Mouse (Mus musculus): ENCODE measurements at regions not wholly inside any gene's neighbourhood (a gene's known extent, or its start where the extent isn't known, plus 50 kb on each side); places are given as distances from the start of the nearest gene placed in this dataset.
"Not testable (repeated sequence)": the region's sequence is repeated elsewhere in the genome, so short reads cannot be mapped to it uniquely, and the experiment has no call there.

GRCm38 (mm10) chr10:30419391-30420043, 181.0 kb downstream of the Trmt11 start:
- no peak overlapping the region for H3K4me3 ChIP-seq (replicated peaks; ENCODE audit: low read length)
- ATAC-seq (ENCODE audit: low FRiP score, low read depth) (no peak), DNase-seq (ENCODE audit: low spot score) (peak; percentile 74)
- H3K36me3 ChIP-seq (ENCODE audit: control insufficient read depth, insufficient read depth, low read length), result no peaks in the 10 kb centered on the region
- H3K9me3 ChIP-seq (ENCODE audit: control insufficient read depth, low read length), result no peaks in the 10 kb centered on the region
- no peak overlapping the region for H3K9ac ChIP-seq (ENCODE audit: low read depth, low read length, severe bottlenecking)
- H3K27ac ChIP-seq (replicated peaks; ENCODE audit: low read depth, low read length), result no peak overlapping the region
- no peaks in the 10 kb centered on the region for H3K27me3 ChIP-seq (ENCODE audit: control insufficient read depth, insufficient read depth, low read length)
- no peak overlapping the region for H3K4me2 ChIP-seq (replicated peaks; ENCODE audit: low read depth, low read length, severe bottlenecking)
- WGBS, result 50% methylated on average over 6 of the region's 6 CpGs
- TF ChIP-seq POLR2A (IDR thresholded peaks at IDR 0.05; ENCODE audit: borderline replicate concordance, extremely low read depth, insufficient read depth, insufficient read length), result no peak
- no peaks in the 10 kb centered on the region for H3K4me1 ChIP-seq (ENCODE audit: control insufficient read depth, insufficient read depth, low read length)

GRCm38 (mm10) chr10:30416314-30416713, 184.2 kb downstream of the Trmt11 start:
- Histone ChIP-seq H3K9me3 (ENCODE audit: control insufficient read depth, low read length) (no peaks in the 10 kb centered on the region), H3K27me3 (ENCODE audit: control insufficient read depth, insufficient read depth, low read length) (no peaks in the 10 kb centered on the region), H3K9ac (ENCODE audit: low read depth, low read length, severe bottlenecking) (no peak overlapping the region), H3K36me3 (ENCODE audit: control insufficient read depth, insufficient read depth, low read length) (no peaks in the 10 kb centered on the region), H3K4me2 (replicated peaks; ENCODE audit: low read depth, low read length, severe bottlenecking) (no peak overlapping the region), H3K4me3 (replicated peaks; ENCODE audit: low read length) (no peak overlapping the region), H3K27ac (replicated peaks; ENCODE audit: low read depth, low read length) (no peak overlapping the region), H3K4me1 (ENCODE audit: control insufficient read depth, insufficient read depth, low read length) (no peaks in the 10 kb centered on the region)
- TF ChIP-seq POLR2A (IDR thresholded peaks at IDR 0.05; ENCODE audit: borderline replicate concordance, extremely low read depth, insufficient read depth, insufficient read length), result no peak
- no peak; the same call in 1 of the 2 replicates for ATAC-seq (ENCODE audit: low FRiP score, low read depth)
- peak; percentile 45 for DNase-seq (ENCODE audit: low spot score)
- 56% methylated on average over 3 of the region's 3 CpGs for WGBS

- Histone ChIP-seq H3K4me2 (replicated peaks; ENCODE audit: low read depth, low read length, severe bottlenecking) (no peak overlapping the region), H3K27ac (replicated peaks; ENCODE audit: low read depth, low read length) (no peak overlapping the region), H3K27me3 (ENCODE audit: control insufficient read depth, insufficient read depth, low read length) (no peaks in the 10 kb centered on the region), H3K36me3 (ENCODE audit: control insufficient read depth, insufficient read depth, low read length) (no peaks in the 10 kb centered on the region), H3K9me3 (ENCODE audit: control insufficient read depth, low read length) (no peaks in the 10 kb centered on the region), H3K9ac (ENCODE audit: low read depth, low read length, severe bottlenecking) (no peak overlapping the region), H3K4me1 (ENCODE audit: control insufficient read depth, insufficient read depth, low read length) (no peaks in the 10 kb centered on the region), H3K4me3 (replicated peaks; ENCODE audit: low read length) (no peak overlapping the region)
- ATAC-seq (ENCODE audit: low FRiP score, low read depth) (no peak), DNase-seq (ENCODE audit: low spot score) (no peak)
- TF ChIP-seq POLR2A (IDR thresholded peaks at IDR 0.05; ENCODE audit: borderline replicate concordance, extremely low read depth, insufficient read depth, insufficient read length), result no peak
Measured at GRCm38 (mm10) chr10:30411736-30412135, 188.8 kb downstream of the Trmt11 start.

- H3K4me3 ChIP-seq (replicated peaks; ENCODE audit: low read length), result no peak overlapping the region
- H3K4me1 ChIP-seq (ENCODE audit: control insufficient read depth, insufficient read depth, low read length), result no peaks in the 10 kb centered on the region
- no peak for ATAC-seq (ENCODE audit: low FRiP score, low read depth)
Measured at GRCm38 (mm10) chr10:30405669-30406393, 194.7 kb downstream of the Trmt11 start.

GRCm38 (mm10) chr10:30370542-30370941, 170.2 kb upstream of the Cenpw start:
- H3K27me3 ChIP-seq (ENCODE audit: control insufficient read depth, insufficient read depth, low read length), result no peaks in the 10 kb centered on the region
- no peak overlapping the region for H3K4me3 ChIP-seq (replicated peaks; ENCODE audit: low read length)
- DNase-seq (ENCODE audit: low spot score) (no peak), ATAC-seq (ENCODE audit: low FRiP score, low read depth) (no peak)
- no peaks in the 10 kb centered on the region for H3K9me3 ChIP-seq (ENCODE audit: control insufficient read depth, low read length)
- no peak for TF ChIP-seq POLR2A (IDR thresholded peaks at IDR 0.05; ENCODE audit: borderline replicate concordance, extremely low read depth, insufficient read depth, insufficient read length)
- H3K36me3 ChIP-seq (ENCODE audit: control insufficient read depth, insufficient read depth, low read length), result no peaks in the 10 kb centered on the region
- no peaks in the 10 kb centered on the region for H3K4me1 ChIP-seq (ENCODE audit: control insufficient read depth, insufficient read depth, low read length)
- no peak overlapping the region for H3K9ac ChIP-seq (ENCODE audit: low read depth, low read length, severe bottlenecking)
- WGBS, result 29% methylated on average over 1 of the region's 1 CpGs
- H3K27ac ChIP-seq (replicated peaks; ENCODE audit: low read depth, low read length), result no peak overlapping the region
- H3K4me2 ChIP-seq (replicated peaks; ENCODE audit: low read depth, low read length, severe bottlenecking), result no peak overlapping the region

More at GRCm38 (mm10) chr10:30405669-30406393, 194.7 kb downstream of the Trmt11 start:
- WGBS, result 48% methylated on average over 13 of the region's 13 CpGs
- H3K4me2 ChIP-seq (replicated peaks; ENCODE audit: low read depth, low read length, severe bottlenecking), result no peak overlapping the region
- no peaks in the 10 kb centered on the region for H3K27me3 ChIP-seq (ENCODE audit: control insufficient read depth, insufficient read depth, low read length)
- no peak overlapping the region for H3K27ac ChIP-seq (replicated peaks; ENCODE audit: low read depth, low read length)
- no peak overlapping the region for H3K9ac ChIP-seq (ENCODE audit: low read depth, low read length, severe bottlenecking)
- DNase-seq (ENCODE audit: low spot score), result no peak
- no peak for TF ChIP-seq POLR2A (IDR thresholded peaks at IDR 0.05; ENCODE audit: borderline replicate concordance, extremely low read depth, insufficient read depth, insufficient read length)
- H3K9me3 ChIP-seq (ENCODE audit: control insufficient read depth, low read length), result no peaks in the 10 kb centered on the region
- H3K36me3 ChIP-seq (ENCODE audit: control insufficient read depth, insufficient read depth, low read length), result no peaks in the 10 kb centered on the region

- not testable (repeated sequence) for H3K9me3 ChIP-seq (ENCODE audit: control insufficient read depth, low read length); H3K27ac ChIP-seq (replicated peaks; ENCODE audit: low read depth, low read length); H3K4me2 ChIP-seq (replicated peaks; ENCODE audit: low read depth, low read length, severe bottlenecking); H3K4me3 ChIP-seq (replicated peaks; ENCODE audit: low read length); DNase-seq (ENCODE audit: low spot score); H3K4me1 ChIP-seq (ENCODE audit: control insufficient read depth, insufficient read depth, low read length); H3K9ac ChIP-seq (ENCODE audit: low read depth, low read length, severe bottlenecking); H3K36me3 ChIP-seq (ENCODE audit: control insufficient read depth, insufficient read depth, low read length); ATAC-seq (ENCODE audit: low FRiP score, low read depth); H3K27me3 ChIP-seq (ENCODE audit: control insufficient read depth, insufficient read depth, low read length)
Measured at GRCm38 (mm10) chr10:30360811-30361210, 160.5 kb upstream of the Cenpw start.
